Mouse (Mus musculus) embryonic facial prominence, embryonic 10.5 days (tissue): ENCODE measurements around the gene Psme4. TPM values are rescaled to one million over a fixed set of nuclear protein-coding genes. Genes with fewer than 3 reads are reported as not detected.
A peak's percentile ranks its signal among the peaks of the same experiment; 100 is the strongest.

Experiments used
- DNase-seq: peaks from one replicate; pipeline ENCODE4 v3.0.0-alpha.2; 2017; ENCODE audit warnings: low spot score
- H3K27ac ChIP-seq: fragments of 300-500 bp; sonication (generic); replicated peaks from 2 replicates; pipeline ENCODE4 v1.5.1; 2016; ENCODE audit warnings: mild to moderate bottlenecking
- H3K27me3 ChIP-seq: fragments of 300-500 bp; sonication (generic); replicated peaks from 2 replicates; pipeline ENCODE4 v1.6.1; 2016; ENCODE audit warnings: low read depth, mild to moderate bottlenecking; ENCODE audit not compliant: poor library complexity, severe bottlenecking
- H3K36me3 ChIP-seq: fragments of 300-500 bp; sonication (generic); replicated peaks from 2 replicates; pipeline ENCODE4 v1.6.1; 2016; ENCODE audit warnings: mild to moderate bottlenecking, moderate library complexity
- H3K4me1 ChIP-seq: fragments of 300-500 bp; sonication (generic); 2 replicates; pipeline ENCODE4 v1.6.1; 2016
- H3K4me3 ChIP-seq: fragments of 300-500 bp; sonication (generic); 2 replicates; pipeline ENCODE4 v1.5.1; 2016; ENCODE audit warnings: mild to moderate bottlenecking, moderate library complexity
- H3K9me3 ChIP-seq: fragments of 300-500 bp; sonication (generic); 2 replicates; pipeline ENCODE4 v1.6.1; 2016; ENCODE audit warnings: mild to moderate bottlenecking
- WGBS: fragments of 180-500 bp; shearing (Covaris S2); methylation state at CpG from one replicate; pipeline ENCODE4 v1.1.7; 2016; 5-methylcytosine and 5-hydroxymethylcytosine counted together
- polyA plus RNA-seq: library from polyadenylated mRNA; unstranded; fragments of >200 nt; fragmentation: Nextera tagmentation; extraction: Ambion mirVana; gene quantifications from 2 replicates; pipeline ENCODE4 v1.2.1, GENCODE M21; 2016

Gene Psme4
- polyA plus RNA-seq, 1 experiment from 2014 or later, result 29.5 TPM

GRCm38 (mm10) chr11:30793753-30794152, 22.2 kb downstream of the Psme4 start:
- no peak overlapping the region for H3K4me3 ChIP-seq
- DNase-seq, result no peak
- H3K4me1 ChIP-seq, result no peaks in the 10 kb centered on the region
- no peaks in the 10 kb centered on the region for H3K27me3 ChIP-seq
- no peaks in the 10 kb centered on the region for H3K9me3 ChIP-seq
- H3K27ac ChIP-seq, result no peak overlapping the region
- WGBS, result 98% methylated on average over 1 of the region's 1 CpGs
- H3K36me3 ChIP-seq, result peaks cover 41% of the 10 kb centered on the region

GRCm38 (mm10) chr11:30797236-30797635, 25.7 kb downstream of the Psme4 start:
- no peaks in the 10 kb centered on the region for H3K4me1 ChIP-seq
- peaks cover 39% of the 10 kb centered on the region for H3K36me3 ChIP-seq
- H3K4me3 ChIP-seq, result no peak overlapping the region
- no peak for DNase-seq
- no peaks in the 10 kb centered on the region for H3K9me3 ChIP-seq
- no peaks in the 10 kb centered on the region for H3K27me3 ChIP-seq
- H3K27ac ChIP-seq, result no peak overlapping the region
- 88% methylated on average over 2 of the region's 2 CpGs for WGBS

- no peaks in the 10 kb centered on the region for H3K4me1 ChIP-seq
- DNase-seq, result peak; percentile 46
- no peak overlapping the region for H3K4me3 ChIP-seq
- H3K9me3 ChIP-seq, result no peaks in the 10 kb centered on the region
- H3K27ac ChIP-seq, result no peak overlapping the region
- peaks cover 17% of the 10 kb centered on the region for H3K36me3 ChIP-seq
- 82% methylated on average over 1 of the region's 1 CpGs for WGBS
- H3K27me3 ChIP-seq, result no peaks in the 10 kb centered on the region
Observed at GRCm38 (mm10) chr11:30799496-30799895, 28.0 kb downstream of the Psme4 start.

- Histone ChIP-seq H3K27ac (no peak overlapping the region), H3K27me3 (no peaks in the 10 kb centered on the region), H3K4me3 (no peak overlapping the region)
Observed at GRCm38 (mm10) chr11:30800091-30800490, 28.6 kb downstream of the Psme4 start.

DNA sequence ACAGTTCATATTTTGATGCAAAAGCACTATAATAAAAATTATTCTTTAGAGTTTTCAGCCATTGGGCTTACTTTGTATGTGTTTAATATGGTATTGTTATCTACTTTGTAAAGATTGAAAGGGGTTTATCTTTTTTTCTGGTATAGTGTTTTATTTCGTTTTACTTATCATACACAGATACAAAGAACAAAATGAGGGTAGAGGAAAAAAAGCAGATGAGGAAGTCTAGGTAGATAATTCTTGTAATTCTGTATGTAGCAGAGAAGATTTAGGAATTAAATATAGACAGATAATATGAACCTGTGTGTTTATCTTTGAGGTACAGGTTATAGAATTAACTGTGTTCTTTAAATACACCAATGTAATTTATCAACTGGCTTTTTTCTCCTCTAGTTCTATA, 30.9 kb downstream of the Psme4 start:
- H3K4me1 ChIP-seq, result no peaks in the 10 kb centered on the region
- no peaks in the 10 kb centered on the region for H3K9me3 ChIP-seq
- no peak overlapping the region for H3K27ac ChIP-seq
- WGBS, result 88% methylated on average over 1 of the region's 1 CpGs
- no peak for DNase-seq
- no peaks in the 10 kb centered on the region for H3K27me3 ChIP-seq
- peaks cover 23% of the 10 kb centered on the region for H3K36me3 ChIP-seq
- no peak overlapping the region for H3K4me3 ChIP-seq

More at GRCm38 (mm10) chr11:30800091-30800490, 28.6 kb downstream of the Psme4 start:
- DNase-seq, result no peak
- Histone ChIP-seq H3K9me3 (no peaks in the 10 kb centered on the region), H3K4me1 (no peaks in the 10 kb centered on the region), H3K36me3 (peaks cover 14% of the 10 kb centered on the region)

- WGBS, result 95% methylated on average over 5 of the region's 5 CpGs
- Histone ChIP-seq H3K9me3 (no peaks in the 10 kb centered on the region), H3K27me3 (no peaks in the 10 kb centered on the region), H3K36me3 (peaks cover 93% of the 10 kb centered on the region), H3K4me3 (no peak overlapping the region), H3K4me1 (no peaks in the 10 kb centered on the region), H3K27ac (no peak overlapping the region)
- DNase-seq, result no peak
Observed at GRCm38 (mm10) chr11:30821116-30821515, 49.6 kb downstream of the Psme4 start.

GRCm38 (mm10) chr11:30838793-30839192, 67.3 kb downstream of the Psme4 start:
- Histone ChIP-seq H3K9me3 (no peaks in the 10 kb centered on the region), H3K27ac (no peak overlapping the region), H3K4me1 (no peaks in the 10 kb centered on the region), H3K4me3 (no peak overlapping the region), H3K27me3 (no peaks in the 10 kb centered on the region), H3K36me3 (peaks cover 95% of the 10 kb centered on the region)
- DNase-seq, result no peak
- 89% methylated on average over 2 of the region's 2 CpGs for WGBS

DNA sequence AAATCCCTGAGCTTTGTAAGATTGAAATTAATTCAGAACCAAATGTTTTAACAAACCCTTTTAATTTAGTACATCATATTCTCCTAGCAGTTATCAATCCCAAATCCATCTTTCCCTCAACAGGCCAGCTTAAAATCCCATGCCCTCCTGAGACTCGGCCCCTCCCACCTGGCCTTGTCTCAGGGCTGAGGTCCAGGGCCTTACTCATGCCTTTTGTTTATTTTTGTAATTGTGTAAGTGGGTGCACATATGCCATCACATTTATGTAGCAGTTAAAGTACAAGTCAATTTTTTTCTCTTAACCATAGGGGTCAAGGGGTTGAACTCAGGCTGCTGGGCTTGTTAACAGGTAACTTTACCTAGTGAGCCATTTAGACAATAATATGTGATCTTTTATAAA, 72.8 kb downstream of the Psme4 start:
- Histone ChIP-seq H3K27me3 (no peaks in the 10 kb centered on the region), H3K36me3 (peaks cover 89% of the 10 kb centered on the region), H3K4me3 (no peak overlapping the region), H3K27ac (no peak overlapping the region), H3K4me1 (no peaks in the 10 kb centered on the region), H3K9me3 (no peaks in the 10 kb centered on the region)
- no peak for DNase-seq
- WGBS, result 90% methylated on average over 1 of the region's 1 CpGs

- no peaks in the 10 kb centered on the region for H3K27me3 ChIP-seq
- no peak overlapping the region for H3K27ac ChIP-seq
- no peaks in the 10 kb centered on the region for H3K4me1 ChIP-seq
- H3K36me3 ChIP-seq, result peaks cover 68% of the 10 kb centered on the region
- no peak overlapping the region for H3K4me3 ChIP-seq
- no peak for DNase-seq
- no peaks in the 10 kb centered on the region for H3K9me3 ChIP-seq
Observed at GRCm38 (mm10) chr11:30872425-30872824, 100.9 kb downstream of the Psme4 start.

DNA sequence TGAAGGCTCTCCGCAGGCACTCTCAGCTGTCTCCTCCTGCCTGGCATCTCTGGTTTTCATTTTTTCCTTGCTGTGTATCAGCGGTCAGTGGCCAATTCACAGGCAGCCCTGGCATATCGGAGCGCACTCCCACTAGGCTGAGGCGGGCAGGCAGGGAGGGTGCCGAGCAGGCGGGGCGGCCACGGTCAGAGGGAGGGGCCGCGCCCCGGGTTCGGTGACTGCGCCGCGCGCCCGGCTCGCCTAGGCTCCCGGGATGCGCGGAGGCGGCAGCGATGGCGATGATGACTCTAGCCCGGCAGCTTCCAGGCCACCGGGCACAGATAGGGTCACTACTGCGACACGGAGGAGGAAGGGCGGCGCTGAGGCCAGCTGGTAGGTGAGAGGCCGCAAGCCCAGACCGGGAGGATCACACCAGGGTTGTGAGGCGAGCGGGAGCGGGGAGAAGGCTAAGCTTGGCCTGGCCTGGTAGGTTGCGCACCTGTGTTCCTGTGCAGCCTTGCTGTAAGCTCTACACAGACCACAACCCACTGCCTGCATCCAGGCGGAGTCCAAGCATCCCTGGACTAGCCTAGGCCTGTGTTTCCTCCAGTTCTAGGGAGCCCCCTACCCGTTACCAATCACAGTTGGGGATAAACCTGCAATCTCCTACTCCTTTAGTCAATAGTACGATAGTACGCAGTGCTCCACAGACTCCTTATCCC, 113.8 kb downstream of the Psme4 start, which contains the start of the genes Gpr75 and Asb3:
Gpr75 (plus strand) TSS at position 188 of the 701 bp plus-strand sequence.
Asb3 (plus strand) TSS at position 246 of the 701 bp plus-strand sequence.
- H3K4me3 ChIP-seq, result peak within 1 kb of the TSS; percentile 68
- peak; percentile 67 for DNase-seq
- H3K36me3 ChIP-seq, result peaks cover 9% of the 10 kb centered on the region
- peaks cover 10% of the 10 kb centered on the region for H3K4me1 ChIP-seq
- H3K9me3 ChIP-seq, result no peaks in the 10 kb centered on the region
- 4% methylated on average over 41 of the region's 41 CpGs for WGBS
- 0 out of 2 replicates have a peak, but pooled peaks cover 4% of the 10 kb centered on the region for H3K27me3 ChIP-seq
- peak within 1 kb of the TSS; percentile 71; the same call in 1 of the 2 replicates for H3K27ac ChIP-seq

GRCm38 (mm10) chr11:30888153-30888552, 116.6 kb downstream of the Psme4 start:
- 0 out of 2 replicates have a peak, but pooled peaks cover 4% of the 10 kb centered on the region for H3K27me3 ChIP-seq
- H3K36me3 ChIP-seq, result no peaks in the 10 kb centered on the region
- H3K27ac ChIP-seq, result no peak overlapping the region
- no peaks in the 10 kb centered on the region for H3K9me3 ChIP-seq
- peaks cover 10% of the 10 kb centered on the region for H3K4me1 ChIP-seq
- no peak overlapping the region for H3K4me3 ChIP-seq
- 92% methylated on average over 2 of the region's 2 CpGs for WGBS
- DNase-seq, result no peak

DNA sequence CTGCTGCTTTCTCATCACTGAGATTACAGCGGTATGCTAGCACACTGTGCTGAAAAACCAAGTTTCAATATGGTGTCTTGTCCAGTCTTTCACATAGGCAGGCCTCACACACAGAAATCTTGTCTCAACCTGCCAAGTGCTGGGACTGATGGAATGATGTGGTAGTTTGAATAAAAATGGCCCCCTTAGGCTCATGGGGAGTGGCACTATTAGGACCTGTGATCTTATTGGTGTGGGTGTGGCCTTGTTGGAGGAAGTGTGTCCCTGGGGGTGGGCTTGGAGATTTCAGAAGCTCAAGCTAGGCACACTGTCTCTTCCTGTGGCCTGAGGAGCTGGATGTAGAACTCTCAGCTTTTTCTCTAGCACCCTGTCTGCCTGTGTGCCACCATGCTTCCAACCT, 124.7 kb downstream of the Psme4 start:
- no peaks in the 10 kb centered on the region for H3K36me3 ChIP-seq
- no peak overlapping the region for H3K4me3 ChIP-seq
- H3K27ac ChIP-seq, result no peak overlapping the region
- H3K27me3 ChIP-seq, result no peaks in the 10 kb centered on the region
- H3K9me3 ChIP-seq, result no peaks in the 10 kb centered on the region
- WGBS, result 83% methylated on average over 1 of the region's 1 CpGs
- no peak for DNase-seq
- no peaks in the 10 kb centered on the region for H3K4me1 ChIP-seq

- DNase-seq, result no peak
Observed at GRCm38 (mm10) chr11:30899312-30899711, 127.8 kb downstream of the Psme4 start.

More at GRCm38 (mm10) chr11:30899312-30899711, 127.8 kb downstream of the Psme4 start:
- Histone ChIP-seq H3K27ac (no peak overlapping the region), H3K27me3 (no peaks in the 10 kb centered on the region), H3K4me3 (no peak overlapping the region), H3K4me1 (no peaks in the 10 kb centered on the region), H3K9me3 (no peaks in the 10 kb centered on the region), H3K36me3 (no peaks in the 10 kb centered on the region)
